Mouse (Mus musculus) spleen, adult 12 weeks (tissue): ENCODE data around the gene Ncam1.

Source experiments
- DNase-seq: peaks from one replicate; pipeline ENCODE4 v3.0.0; 2022; ENCODE audit warnings: low spot score

Gene Ncam1

GRCm38 (mm10) chr9:49570033-49570660 is 228.6 kb downstream of the Ncam1 start:
- no peak for DNase-seq

GRCm38 (mm10) chr9:49565846-49566245 is 232.9 kb downstream of the Ncam1 start:
- no peak for DNase-seq

- DNase-seq, result no peak
These were observed 239.8 kb downstream of the Ncam1 start for GRCm38 (mm10) chr9:49558941-49559340.

- DNase-seq, result no peak
These were observed 247.4 kb downstream of the Ncam1 start for GRCm38 (mm10) chr9:49551353-49551752.

- no peak for DNase-seq
These were observed 256.1 kb downstream of the Ncam1 start for GRCm38 (mm10) chr9:49542593-49542992.

GRCm38 (mm10) chr9:49537814-49538213 is 260.9 kb downstream of the Ncam1 start:
- no peak for DNase-seq

- DNase-seq, result no peak
These were observed 262.1 kb downstream of the Ncam1 start for GRCm38 (mm10) chr9:49536593-49536992.

- no peak for DNase-seq
These were observed 263.8 kb downstream of the Ncam1 start for GRCm38 (mm10) chr9:49534958-49535357.

GRCm38 (mm10) chr9:49533912-49534491 is 264.7 kb downstream of the Ncam1 start:
- no peak for DNase-seq

GRCm38 (mm10) chr9:49533455-49533854 is 265.3 kb downstream of the Ncam1 start:
- DNase-seq, result no peak

- DNase-seq, result no peak
These were observed 266.9 kb downstream of the Ncam1 start for GRCm38 (mm10) chr9:49531833-49532232.

GRCm38 (mm10) chr9:49531257-49531656 is 267.5 kb downstream of the Ncam1 start:
- no peak for DNase-seq

GRCm38 (mm10) chr9:49530739-49531138 is 268.0 kb downstream of the Ncam1 start:
- DNase-seq, result no peak

- DNase-seq, result no peak
These were observed 269.3 kb downstream of the Ncam1 start for GRCm38 (mm10) chr9:49529366-49529959.

- DNase-seq, result no peak
These were observed 269.8 kb downstream of the Ncam1 start for GRCm38 (mm10) chr9:49528943-49529342.

GRCm38 (mm10) chr9:49528026-49528425 is 270.7 kb downstream of the Ncam1 start:
- no peak for DNase-seq

- no peak for DNase-seq
These were observed 271.4 kb downstream of the Ncam1 start for GRCm38 (mm10) chr9:49527340-49527739.

GRCm38 (mm10) chr9:49524721-49525120 is 274.0 kb downstream of the Ncam1 start:
- DNase-seq, result no peak

GRCm38 (mm10) chr9:49523881-49524280 is 274.8 kb downstream of the Ncam1 start:
- DNase-seq, result no peak

GRCm38 (mm10) chr9:49514306-49514705 is 284.4 kb downstream of the Ncam1 start:
- DNase-seq, result no peak

GRCm38 (mm10) chr9:49510666-49511065 is 288.1 kb downstream of the Ncam1 start:
- no peak for DNase-seq

- no peak for DNase-seq
These were observed 289.1 kb downstream of the Ncam1 start for GRCm38 (mm10) chr9:49509628-49510027.

- DNase-seq, result no peak
These were observed 289.6 kb downstream of the Ncam1 start for GRCm38 (mm10) chr9:49509094-49509493.
